Mouse (Mus musculus): ENCODE results near the gene Skint1. TPM values are rescaled to one million over a fixed set of nuclear protein-coding genes. Genes with fewer than 3 reads are reported as not detected.
"Not testable (repeated sequence)": the region's sequence is repeated elsewhere in the genome, so short reads cannot be mapped to it uniquely, and the experiment has no call there.

Gene Skint1
- total RNA-seq (2021), result not detected
- long read RNA-seq, experiment 1, result 0 reads
- long read RNA-seq, experiment 2, result 0 reads

GRCm38 (mm10) chr4:112005969-112006368, at the start of gene Skint1:
TSS of gene Skint1 (plus strand) at chr4:112006269.
- DNase-seq, result no peak

GRCm38 (mm10) chr4:111961309-111961708, 44.8 kb upstream of the Skint1 start:
- no peak for DNase-seq

- DNase-seq, result not testable (repeated sequence)
Measured at GRCm38 (mm10) chr4:111963241-111963640, 42.8 kb upstream of the Skint1 start.

- no peak for DNase-seq
Measured at GRCm38 (mm10) chr4:111963669-111964068, 42.4 kb upstream of the Skint1 start.

GRCm38 (mm10) chr4:111972623-111973022, 33.4 kb upstream of the Skint1 start, which contains the start of gene Skint7:
TSS of gene Skint7 (plus strand) at chr4:111972923.
- DNase-seq, result no peak

- DNase-seq, result no peak
Measured at GRCm38 (mm10) chr4:112071716-112072115, 65.6 kb downstream of the Skint1 start, which contains the start of gene Skint4. TSS of gene Skint4 (plus strand) at chr4:112072016.

Other genes starting within 250 kb of the Skint1 start
- not detected for gene Slc5a9, start 103.4 kb upstream of the Skint1 start, total RNA-seq (2021)
- gene Skint8, start 86.9 kb upstream of the Skint1 start, total RNA-seq (2021), result not detected
- not detected for gene Skint7, start 33.3 kb upstream of the Skint1 start, total RNA-seq (2021)
- not detected for gene Skint4, start 65.7 kb downstream of the Skint1 start, total RNA-seq (2021)
- gene Skint3, start 226.0 kb downstream of the Skint1 start, total RNA-seq (2021), result not detected